Mouse (Mus musculus): ENCODE measurements around the gene Zfp169. TPM values are rescaled to one million over a fixed set of nuclear protein-coding genes. Genes with fewer than 3 reads are reported as not detected.

Zfp169 gene
- total and polyA plus RNA-seq, 3 experiments = 3.6 to 6.5 TPM; not detected in 1

GRCm38 (mm10) chr13:48438321-48438720, 74.9 kb downstream of the Zfp169 start:
- no peak overlapping the region for H3K9ac ChIP-seq (ENCODE audit: control insufficient read depth, low read depth, low read length, poor library complexity, severe bottlenecking)
- TF ChIP-seq POLR2AphosphoS5 (IDR thresholded peaks at IDR 0.05; ENCODE audit: borderline replicate concordance, low read depth, low read length) (no peak), JUND (IDR thresholded peaks at IDR 0.05; ENCODE audit: low read depth, low read length) (no peak), CTCF (IDR thresholded peaks at IDR 0.05 in 2 of 3, conservative IDR thresholded peaks at IDR 0.05 in 1 of 3; ENCODE audit: control insufficient read depth in 1 of 3, insufficient read depth in 1 of 3, low read depth in 2 of 3, low read length in 3 of 3, poor library complexity in 1 of 3, severe bottlenecking in 1 of 3) (no peak), ZMIZ1 (IDR thresholded peaks at IDR 0.05; ENCODE audit: low read depth, low read length) (no peak)
- H3K79me2 ChIP-seq (ENCODE audit: control insufficient read depth, insufficient read depth, low read length, poor library complexity) = no peaks in the 10 kb centered on the region
- no peak overlapping the region for H3K4me3 ChIP-seq (ENCODE audit: control insufficient read depth in 1 of 2, insufficient read depth in 1 of 2, low read depth in 2 of 2, low read length in 2 of 2)
- H3K4me1 ChIP-seq (ENCODE audit: control insufficient read depth in 1 of 2, insufficient read depth in 2 of 2, low read length in 2 of 2) = no peaks in the 10 kb centered on the region
- no peak for DNase-seq (ENCODE audit: low read depth, low spot score)
- H3K36me3 ChIP-seq (ENCODE audit: control insufficient read depth in 1 of 2, insufficient read depth in 2 of 2, low read length in 2 of 2) = no peaks in the 10 kb centered on the region
- no peak overlapping the region for H3K27ac ChIP-seq (ENCODE audit: control insufficient read depth, low read depth, low read length)
- no peaks in the 10 kb centered on the region for H3K27me3 ChIP-seq (ENCODE audit: control insufficient read depth in 1 of 2, insufficient read depth in 2 of 2, low read length in 2 of 2)
- no peaks in the 10 kb centered on the region for H3K9me3 ChIP-seq (replicated peaks; ENCODE audit: insufficient read depth, low read length)

Other genes with a start within 250 kb of the Zfp169 start
- 0.42 and 0.73 TPM in 2 replicates for gene A830005F24Rik, start 119 bp upstream of the Zfp169 start, total RNA-seq (2012; rRNA removed)
- under 1 TPM in 1 of 2 experiments, not detected in 1; 0.70 TPM for gene A830005F24Rik, start 119 bp upstream of the Zfp169 start, polyA plus RNA-seq (2012; ENCODE audit: insufficient read depth in 1 of 2, insufficient read length in 2 of 2, low read depth in 1 of 2, low replicate concordance in 2 of 2, missing spikeins in 1 of 2)
- gene Ptpdc1, start 112.2 kb upstream of the Zfp169 start, total RNA-seq (2012; rRNA removed) = 2.8 and 3.3 TPM in 2 replicates
- gene Ptpdc1, start 112.2 kb upstream of the Zfp169 start, polyA plus RNA-seq (2012; ENCODE audit: insufficient read depth in 1 of 2, insufficient read length in 2 of 2, low read depth in 1 of 2, low replicate concordance in 2 of 2, missing spikeins in 1 of 2) = 1 to 10 TPM in 1 of 2 experiments, not detected in 1; 7.6 TPM
- gene Barx1, start 149.5 kb upstream of the Zfp169 start, total RNA-seq (2012; rRNA removed) = not detected in 2 replicates
- not detected for gene Barx1, start 149.5 kb upstream of the Zfp169 start, polyA plus RNA-seq (2012; ENCODE audit: insufficient read depth in 1 of 2, insufficient read length in 2 of 2, low read depth in 1 of 2, low replicate concordance in 2 of 2, missing spikeins in 1 of 2)